Comparison of ENCODE assay signal across 8 mouse cellular contexts in the genomic region with DNA sequence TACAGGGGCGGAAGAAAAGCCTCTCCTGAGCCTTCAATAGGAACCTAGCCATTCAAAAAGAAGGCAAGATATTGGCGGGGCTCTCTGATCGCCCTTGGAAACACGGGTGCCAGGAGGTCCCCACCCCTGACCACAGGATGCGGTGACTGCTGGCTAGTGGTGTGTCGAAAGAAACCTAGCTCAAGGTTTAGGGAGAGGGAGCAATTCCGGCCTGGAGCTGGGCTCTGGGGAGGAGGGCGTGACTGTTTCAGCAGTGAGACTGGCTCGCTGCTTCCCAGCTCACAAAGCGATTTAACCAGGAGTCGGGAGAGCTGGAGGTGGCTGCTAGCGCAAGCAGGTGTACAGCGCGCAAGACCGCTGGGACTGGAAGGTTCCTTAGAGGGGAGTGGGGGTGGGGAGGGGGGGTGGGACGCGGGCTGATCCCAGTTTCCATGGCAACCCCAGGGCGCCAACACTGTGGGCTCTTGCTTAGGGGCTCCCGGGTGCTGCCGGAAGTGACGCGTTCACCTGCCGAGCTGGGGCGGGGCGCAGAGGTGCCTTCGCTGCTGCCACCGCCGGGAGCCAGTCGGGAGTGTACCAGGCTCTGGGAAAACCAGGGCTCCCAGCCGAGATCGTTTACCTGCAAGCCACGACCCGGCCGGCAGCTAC. TPM values are rescaled to one million over a fixed set of nuclear protein-coding genes. Genes with fewer than 3 reads are reported as not detected.
DNase-seq lines count a peak whose midpoint lies in the region; ATAC-seq lines count a peak whose summit lies in the region.

Gene Cxadr, plus strand, starts transcription at position 307 of the 648 bp plus-strand sequence.

- no peaks in the 10 kb centered on the region for H3K9me3 ChIP-seq in embryonic facial prominence, embryonic 10.5 days
- no peaks in the 10 kb centered on the region for H3K9me3 ChIP-seq in heart, embryonic 11.5 days (replicated peaks; ENCODE audit: control insufficient read depth, low read length)
- no peaks in the 10 kb centered on the region for H3K9me3 ChIP-seq in limb, embryonic 13.5 days
- no peaks in the 10 kb centered on the region for H3K9me3 ChIP-seq in midbrain, embryonic 14.5 days (ENCODE audit: control insufficient read depth, low read length)

- peaks cover 15% of the 10 kb centered on the region for H3K27me3 ChIP-seq in embryonic facial prominence, embryonic 10.5 days (replicated peaks; ENCODE audit: low read depth, poor library complexity, severe bottlenecking)
- H3K27me3 ChIP-seq in heart, embryonic 11.5 days (ENCODE audit: control insufficient read depth, insufficient read depth, low read length), result no peaks in the 10 kb centered on the region
- peaks cover 4% of the 10 kb centered on the region; the same call in 1 of the 2 replicates for H3K27me3 ChIP-seq in limb, embryonic 13.5 days
- no peaks in the 10 kb centered on the region for H3K27me3 ChIP-seq in midbrain, embryonic 14.5 days (ENCODE audit: control insufficient read depth, insufficient read depth, low read length)
- H3K27me3 ChIP-seq in splenic B cell, adult 2 months (ENCODE audit: control insufficient read depth, insufficient read depth, low read length, poor library complexity, severe bottlenecking), result no peaks in the 10 kb centered on the region

- peak within 1 kb of the TSS; percentile 92 for H3K9ac ChIP-seq in heart, embryonic 11.5 days (ENCODE audit: low read depth, low read length)
- H3K9ac ChIP-seq in limb, embryonic 13.5 days, result peak within 1 kb of the TSS; percentile 82
- peak within 1 kb of the TSS; percentile 96 for H3K9ac ChIP-seq in midbrain, embryonic 14.5 days (replicated peaks; ENCODE audit: low read length)

- peaks cover 11% of the 10 kb centered on the region for H3K4me1 ChIP-seq in embryonic facial prominence, embryonic 10.5 days
- H3K4me1 ChIP-seq in heart, embryonic 11.5 days (ENCODE audit: control insufficient read depth, insufficient read depth, low read length), result peaks cover 12% of the 10 kb centered on the region
- H3K4me1 ChIP-seq in limb, embryonic 13.5 days, result peaks cover 12% of the 10 kb centered on the region; the same call in 1 of the 2 replicates
- H3K4me1 ChIP-seq in midbrain, embryonic 14.5 days (ENCODE audit: control insufficient read depth, insufficient read depth, low read length), result peaks cover 23% of the 10 kb centered on the region

- peak within 1 kb of the TSS; percentile 94 for H3K27ac ChIP-seq in embryonic facial prominence, embryonic 10.5 days (replicated peaks)
- H3K27ac ChIP-seq in heart, embryonic 11.5 days (ENCODE audit: low read depth, low read length), result peak within 1 kb of the TSS; percentile 62
- peak within 1 kb of the TSS; percentile 67; the same call in 1 of the 2 replicates for H3K27ac ChIP-seq in limb, embryonic 13.5 days
- H3K27ac ChIP-seq in midbrain, embryonic 14.5 days (replicated peaks; ENCODE audit: low read depth, low read length), result peak within 1 kb of the TSS; percentile 97

- under 1% methylated on average over 34 of the region's 34 CpGs for WGBS in embryonic facial prominence, embryonic 10.5 days
- 1% methylated on average over 34 of the region's 34 CpGs for WGBS in heart, embryonic 11.5 days (ENCODE audit: insufficient replicate concordance)
- under 1% methylated on average over 34 of the region's 34 CpGs for WGBS in limb, embryonic 13.5 days
- under 1% methylated on average over 34 of the region's 34 CpGs for WGBS in midbrain, embryonic 14.5 days

- peak within 1 kb of the TSS; percentile 95 for H3K4me3 ChIP-seq in embryonic facial prominence, embryonic 10.5 days
- H3K4me3 ChIP-seq in heart, embryonic 11.5 days (ENCODE audit: low read depth, low read length), result peak within 1 kb of the TSS; percentile 86
- H3K4me3 ChIP-seq in limb, embryonic 13.5 days, result peak within 1 kb of the TSS; percentile 84
- peak within 1 kb of the TSS; percentile 98 for H3K4me3 ChIP-seq in midbrain, embryonic 14.5 days (replicated peaks; ENCODE audit: low read depth, low read length)

- DNase-seq in layer of hippocampus, adult 11-12 months (ENCODE audit: low spot score), result peak; percentile 71
- DNase-seq in layer of hippocampus, adult 9-10 months (ENCODE audit: low spot score), result no peak
- peak; percentile 92 for DNase-seq in embryonic facial prominence, embryonic 10.5 days (ENCODE audit: low spot score)
- DNase-seq in kidney, adult 9 months, result peak; percentile 86
- DNase-seq in midbrain, embryonic 14.5 days, result peak; percentile 96
- peak; percentile 3 for DNase-seq in splenic B cell, adult 2 months (ENCODE audit: low read depth, low spot score)

- H3K4me2 ChIP-seq in heart, embryonic 11.5 days, result peak within 1 kb of the TSS; percentile 84
- peak within 1 kb of the TSS; percentile 84 for H3K4me2 ChIP-seq in limb, embryonic 13.5 days (replicated peaks)
- H3K4me2 ChIP-seq in midbrain, embryonic 14.5 days (ENCODE audit: low read length), result peak within 1 kb of the TSS; percentile 81

- H3K36me3 ChIP-seq in embryonic facial prominence, embryonic 10.5 days (replicated peaks), result peaks cover 22% of the 10 kb centered on the region
- no peaks in the 10 kb centered on the region for H3K36me3 ChIP-seq in heart, embryonic 11.5 days (ENCODE audit: control insufficient read depth, insufficient read depth, low read length)
- no peaks in the 10 kb centered on the region for H3K36me3 ChIP-seq in limb, embryonic 13.5 days
- H3K36me3 ChIP-seq in midbrain, embryonic 14.5 days (ENCODE audit: control insufficient read depth, insufficient read depth, low read length), result peaks cover 4% of the 10 kb centered on the region; the same call in 1 of the 2 replicates
- H3K36me3 ChIP-seq in splenic B cell, adult 2 months (ENCODE audit: control insufficient read depth, insufficient read depth, low read length, poor library complexity, severe bottlenecking), result no peaks in the 10 kb centered on the region

- peak; percentile 82 for ATAC-seq in heart, embryonic 11.5 days (replicated peaks; ENCODE audit: insufficient number of reproducible peaks, low FRiP score, low TSS enrichment)
- peak; percentile 93 for ATAC-seq in limb, embryonic 13.5 days (ENCODE audit: low FRiP score, low read depth)
- peak; percentile 95 for ATAC-seq in midbrain, embryonic 14.5 days (ENCODE audit: low FRiP score, low TSS enrichment)

RNA-seq across cellular contexts. Expression of gene Cxadr, which starts in this region (rescaled TPM):
- polyA plus RNA-seq in embryonic facial prominence, embryonic 10.5 days (2016; fragmentation: Nextera tagmentation; extraction: Ambion mirVana), result 30.4 and 33.7 TPM in 2 replicates
- polyA plus RNA-seq in heart, embryonic 11.5 days (2014; fragmentation: Nextera tagmentation; extraction: Ambion mirVana), result 24.5 and 28.1 TPM in 2 replicates
- polyA plus RNA-seq in limb, embryonic 13.5 days (2015; fragmentation: Nextera tagmentation; extraction: Ambion mirVana), result 22.9 and 25.6 TPM in 2 replicates
- polyA plus RNA-seq in midbrain, embryonic 14.5 days (2014; fragmentation: Nextera tagmentation; extraction: Ambion mirVana), result 124 and 133 TPM in 2 replicates
